Mouse (Mus musculus): Measurements from ENCODE around the gene Tgfb2. TPM values are rescaled to one million over a fixed set of nuclear protein-coding genes. Genes with fewer than 3 reads are reported as not detected.
A peak's percentile ranks its signal among the peaks of the same experiment; 100 is the strongest.

The Tgfb2 gene
- 2.2 and 6.0 TPM in 2 replicates for polyA plus RNA-seq (2012; rRNA removed)

DNA sequence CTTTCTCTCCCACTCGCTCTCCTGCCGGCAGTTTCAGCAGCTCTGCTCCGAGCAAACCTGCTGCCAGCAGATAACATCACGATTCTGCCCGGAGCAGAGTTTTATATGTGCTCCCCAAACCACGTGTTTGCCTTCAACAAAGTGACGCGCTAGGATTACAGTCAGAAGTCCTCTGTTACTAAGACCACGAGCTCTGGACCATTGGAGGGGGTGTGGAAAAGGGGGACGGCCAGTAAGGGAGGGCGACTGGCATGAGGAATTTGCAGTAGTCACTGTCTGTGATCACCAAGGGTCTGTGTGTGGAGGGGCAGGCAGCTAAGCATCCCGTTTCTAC is at the start of gene Tgfb2:
Gene Tgfb2, minus strand, starts transcription at position 75 of the 334 bp plus-strand sequence.
- no peak for TF ChIP-seq POLR2A (IDR thresholded peaks at IDR 0.05; ENCODE audit: borderline replicate concordance, extremely low read depth, insufficient read depth, insufficient read length, poor library complexity, severe bottlenecking)
- TF ChIP-seq CTCF (IDR thresholded peaks at IDR 0.05; ENCODE audit: borderline replicate concordance, extremely low read depth, insufficient read depth, insufficient read length) = no peak
- DNase-seq (ENCODE audit: low read depth) = peak; percentile 63

DNA sequence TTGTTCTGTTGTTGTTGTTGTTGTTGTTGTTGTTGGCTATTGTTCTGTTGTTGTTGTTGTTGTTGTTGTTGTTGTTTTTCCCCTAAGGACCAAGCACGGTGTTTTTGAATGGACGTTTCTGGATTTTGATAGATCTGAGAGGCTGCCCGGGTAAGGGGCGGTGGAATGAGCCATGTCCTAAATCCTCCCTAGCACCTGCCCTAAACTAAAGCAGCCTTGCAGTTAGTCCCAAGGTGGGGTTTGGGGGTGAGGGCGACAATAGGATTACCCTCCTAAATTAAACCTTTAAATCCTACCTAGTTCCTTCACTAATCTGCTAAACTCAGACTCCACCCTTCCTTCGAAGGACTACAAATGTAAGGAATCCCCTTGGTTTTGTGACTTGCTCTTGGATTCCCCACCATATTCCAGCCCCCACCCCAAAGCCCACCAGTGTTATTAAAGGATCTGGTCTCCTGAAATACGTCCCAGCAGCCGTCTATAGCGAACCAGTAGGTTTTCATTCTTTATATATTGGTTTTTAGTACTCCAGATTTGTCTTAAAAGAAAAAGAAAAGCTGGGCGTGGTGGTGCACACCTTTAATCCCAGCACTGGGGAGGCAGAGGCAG is 44.0 kb upstream of the Tgfb2 start:
- TF ChIP-seq POLR2A (IDR thresholded peaks at IDR 0.05; ENCODE audit: borderline replicate concordance, extremely low read depth, insufficient read depth, insufficient read length, poor library complexity, severe bottlenecking) (no peak), CTCF (IDR thresholded peaks at IDR 0.05; ENCODE audit: borderline replicate concordance, extremely low read depth, insufficient read depth, insufficient read length) (no peak)
- DNase-seq (ENCODE audit: low read depth) = no peak

DNA sequence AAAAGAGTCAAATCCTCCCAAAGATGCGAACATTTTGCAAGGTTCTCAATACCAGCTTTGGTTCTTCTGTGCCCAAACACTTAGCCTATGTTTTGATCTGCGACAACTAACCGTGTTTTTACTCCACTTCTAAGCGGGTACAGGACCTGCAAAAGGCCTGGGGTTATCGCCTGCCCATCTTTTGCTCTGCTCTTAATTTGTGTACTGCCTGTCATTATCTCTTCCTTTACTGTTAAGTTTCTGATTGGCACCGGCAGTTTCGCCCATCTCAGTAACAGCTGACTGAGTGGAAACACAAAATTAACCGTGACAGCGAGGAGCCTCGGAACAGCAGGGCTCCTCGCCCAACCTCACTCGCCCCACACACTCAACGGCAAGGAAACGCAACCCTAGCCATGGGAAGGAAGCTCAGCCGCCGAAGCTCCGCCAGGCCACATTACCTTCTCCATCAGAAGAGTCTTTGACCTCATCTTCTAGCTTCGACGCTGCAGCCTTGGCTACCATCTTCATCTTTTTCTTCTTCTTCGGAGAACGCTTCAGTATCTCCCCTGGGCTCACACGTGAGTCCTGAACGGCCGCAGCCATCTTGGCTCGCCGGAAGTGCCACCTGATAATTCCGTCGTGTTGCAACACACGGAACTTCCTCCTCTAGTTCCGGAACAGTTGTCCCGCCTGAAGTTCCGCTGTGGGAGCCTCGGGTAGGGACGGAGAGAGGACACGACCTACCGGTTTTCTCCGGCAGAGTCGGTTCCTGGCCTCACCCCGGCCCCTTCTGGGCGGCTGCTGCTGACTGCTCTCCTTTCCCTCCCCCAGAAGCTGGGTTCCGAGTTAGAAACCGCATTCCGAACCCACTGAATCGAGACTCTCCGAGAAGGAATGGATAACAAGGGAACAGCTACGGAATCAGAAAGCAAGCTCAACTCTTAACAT is 43.2 kb upstream of the Tgfb2 start, which contains the start of gene Rrp15:
Gene Rrp15, minus strand, starts transcription at position 635 of the 930 bp plus-strand sequence.
- TF ChIP-seq POLR2A (IDR thresholded peaks at IDR 0.05; ENCODE audit: borderline replicate concordance, extremely low read depth, insufficient read depth, insufficient read length, poor library complexity, severe bottlenecking) (peak; percentile 73; the same call in 1 of the 2 replicates), CTCF (IDR thresholded peaks at IDR 0.05; ENCODE audit: borderline replicate concordance, extremely low read depth, insufficient read depth, insufficient read length) (no peak)
- peak; percentile 97 for DNase-seq (ENCODE audit: low read depth)

DNA sequence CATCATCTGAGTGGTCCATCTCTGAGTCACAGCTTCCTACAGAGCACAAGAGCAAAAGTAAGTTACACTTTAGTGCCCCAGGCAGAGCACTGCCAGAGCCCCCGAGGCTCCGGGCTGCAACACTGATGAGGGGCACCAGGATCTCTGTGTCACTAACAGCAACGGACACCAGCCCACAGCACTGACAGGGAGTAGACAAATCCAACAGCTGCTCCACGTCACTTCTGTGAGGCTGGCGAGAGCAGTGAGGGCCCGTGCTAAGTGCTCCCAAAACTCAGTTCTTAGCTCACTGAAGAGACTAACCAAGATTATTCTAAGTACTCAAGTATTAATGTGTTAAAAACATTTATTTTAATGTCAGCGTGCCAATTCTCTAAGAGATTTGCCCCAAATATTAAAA is 34.0 kb upstream of the Tgfb2 start:
- DNase-seq (ENCODE audit: low read depth) = no peak
- no peak for TF ChIP-seq POLR2A (IDR thresholded peaks at IDR 0.05; ENCODE audit: borderline replicate concordance, extremely low read depth, insufficient read depth, insufficient read length, poor library complexity, severe bottlenecking)

DNA sequence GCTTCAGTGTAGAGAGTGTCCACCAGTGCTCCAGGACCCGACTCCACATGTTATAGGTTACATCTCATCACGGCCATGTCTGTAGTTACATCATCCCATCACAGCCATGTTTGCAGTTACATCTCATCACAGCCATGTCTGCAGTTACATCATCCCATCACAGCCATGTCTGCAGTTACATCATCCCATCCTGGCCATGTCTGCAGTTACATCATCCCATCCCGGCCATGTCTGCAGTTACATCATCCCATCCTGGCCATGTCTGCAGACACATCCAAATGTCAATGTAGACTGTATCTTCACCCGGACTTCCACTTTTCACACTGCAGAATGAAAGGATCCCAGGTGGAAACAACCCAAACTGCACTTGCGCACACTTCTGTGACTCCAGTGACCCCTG is 29.7 kb upstream of the Tgfb2 start:
- TF ChIP-seq POLR2A (IDR thresholded peaks at IDR 0.05; ENCODE audit: borderline replicate concordance, extremely low read depth, insufficient read depth, insufficient read length, poor library complexity, severe bottlenecking) = no peak
- no peak for DNase-seq (ENCODE audit: low read depth)

DNA sequence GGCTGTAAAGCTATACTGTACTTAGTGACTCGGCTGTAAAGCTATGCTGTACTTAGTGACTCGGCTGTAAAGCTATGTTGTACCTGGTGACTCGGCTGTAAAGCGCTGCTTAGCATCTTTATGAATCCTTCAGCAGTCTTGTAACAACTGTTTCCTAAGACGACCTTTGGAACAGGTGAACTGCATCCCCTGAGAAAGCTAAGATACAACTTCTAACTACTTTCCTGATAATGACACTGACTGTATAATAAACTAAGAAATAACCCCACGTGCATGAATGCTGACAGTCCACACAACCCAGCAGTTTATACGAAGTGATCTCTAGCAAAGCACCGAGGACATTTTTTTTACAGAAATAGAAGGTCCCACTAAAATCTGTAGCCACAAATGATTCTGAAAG is 27.3 kb upstream of the Tgfb2 start:
- TF ChIP-seq POLR2A (IDR thresholded peaks at IDR 0.05; ENCODE audit: borderline replicate concordance, extremely low read depth, insufficient read depth, insufficient read length, poor library complexity, severe bottlenecking) (no peak), CTCF (IDR thresholded peaks at IDR 0.05; ENCODE audit: borderline replicate concordance, extremely low read depth, insufficient read depth, insufficient read length) (no peak)
- DNase-seq (ENCODE audit: low read depth) = no peak

DNA sequence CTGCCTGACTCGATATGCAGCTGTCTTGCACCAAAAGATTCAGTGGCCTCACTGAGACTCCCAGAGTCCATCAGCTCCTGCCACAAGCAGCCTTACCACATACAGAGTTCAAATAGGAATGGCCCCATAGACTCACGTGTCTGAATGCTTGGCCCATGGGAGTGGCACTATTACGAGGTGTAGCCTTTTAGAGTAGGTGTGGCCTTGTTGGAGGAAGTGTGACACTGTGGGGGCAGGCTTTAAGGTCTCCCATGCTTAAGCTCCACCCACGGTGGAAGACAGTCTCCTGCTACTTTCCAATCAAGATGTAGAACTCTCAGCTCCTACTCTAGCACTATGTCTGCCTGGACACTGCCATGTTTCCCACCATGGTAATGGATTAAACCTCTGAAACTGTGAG is 23.0 kb upstream of the Tgfb2 start:
- TF ChIP-seq POLR2A (IDR thresholded peaks at IDR 0.05; ENCODE audit: borderline replicate concordance, extremely low read depth, insufficient read depth, insufficient read length, poor library complexity, severe bottlenecking) (no peak), CTCF (IDR thresholded peaks at IDR 0.05; ENCODE audit: borderline replicate concordance, extremely low read depth, insufficient read depth, insufficient read length) (no peak)
- no peak for DNase-seq (ENCODE audit: low read depth)

DNA sequence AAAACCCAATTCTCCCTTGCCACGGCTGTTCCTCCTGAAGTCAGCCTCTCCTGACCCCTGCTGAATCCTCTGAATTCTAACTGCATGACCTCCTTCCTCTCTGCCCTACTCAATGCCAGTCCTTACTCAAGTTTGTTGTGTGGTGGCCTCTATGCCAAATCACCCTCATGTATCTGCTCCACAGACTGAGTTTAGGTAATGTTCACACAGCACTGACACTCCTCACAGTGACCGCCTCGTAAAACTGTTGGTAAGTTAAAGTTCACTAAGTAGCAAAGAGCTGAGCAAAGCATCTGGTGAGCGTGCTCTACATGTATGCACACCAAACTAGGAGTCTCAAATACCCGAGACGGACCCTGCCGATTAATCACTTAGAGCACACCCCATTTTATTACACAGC is 20.3 kb upstream of the Tgfb2 start:
- no peak for DNase-seq (ENCODE audit: low read depth)
- no peak for TF ChIP-seq CTCF (IDR thresholded peaks at IDR 0.05; ENCODE audit: borderline replicate concordance, extremely low read depth, insufficient read depth, insufficient read length)
- TF ChIP-seq POLR2A (IDR thresholded peaks at IDR 0.05; ENCODE audit: borderline replicate concordance, extremely low read depth, insufficient read depth, insufficient read length, poor library complexity, severe bottlenecking) = no peak

DNA sequence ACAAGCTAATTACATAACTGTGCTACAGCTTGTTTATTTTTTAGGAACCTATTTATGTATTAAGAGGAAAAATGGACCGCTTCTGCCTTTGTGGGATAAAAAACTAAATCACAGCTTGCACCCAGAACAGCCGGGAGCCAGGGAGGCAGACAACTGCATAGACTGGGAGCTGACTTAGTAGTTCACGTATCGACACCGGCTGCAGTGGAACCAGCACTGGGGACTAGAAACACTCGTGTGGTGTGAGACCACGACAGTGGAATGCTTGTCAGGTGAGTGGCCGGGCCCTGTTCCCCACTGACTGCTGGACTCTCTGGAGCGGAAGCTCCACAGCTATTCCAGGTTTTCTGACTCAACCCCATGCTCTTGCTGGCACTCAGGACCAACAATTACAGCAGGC is 16.5 kb upstream of the Tgfb2 start:
- TF ChIP-seq POLR2A (IDR thresholded peaks at IDR 0.05; ENCODE audit: borderline replicate concordance, extremely low read depth, insufficient read depth, insufficient read length, poor library complexity, severe bottlenecking) (no peak), CTCF (IDR thresholded peaks at IDR 0.05; ENCODE audit: borderline replicate concordance, extremely low read depth, insufficient read depth, insufficient read length) (no peak)
- DNase-seq (ENCODE audit: low read depth) = no peak

DNA sequence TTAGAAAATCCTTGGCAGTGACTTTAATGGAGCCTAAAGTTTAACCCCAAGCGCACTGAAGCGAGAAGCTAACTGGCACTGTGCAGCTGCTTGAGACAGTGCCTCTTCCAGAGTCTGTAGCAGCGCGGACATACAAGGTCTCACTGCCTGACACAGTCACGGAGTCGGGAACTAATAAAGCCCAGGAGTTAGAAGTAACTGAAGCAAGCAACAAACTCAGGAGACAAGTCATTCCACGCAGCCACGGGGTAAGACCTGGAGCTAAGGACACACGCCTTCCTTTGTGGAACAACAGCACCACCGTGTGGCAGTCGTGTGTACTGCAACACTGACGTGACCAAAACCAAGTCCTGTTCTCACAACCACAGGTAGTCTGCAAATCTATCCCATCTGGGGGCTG is 16.1 kb upstream of the Tgfb2 start:
- TF ChIP-seq POLR2A (IDR thresholded peaks at IDR 0.05; ENCODE audit: borderline replicate concordance, extremely low read depth, insufficient read depth, insufficient read length, poor library complexity, severe bottlenecking) = no peak
- TF ChIP-seq CTCF (IDR thresholded peaks at IDR 0.05; ENCODE audit: borderline replicate concordance, extremely low read depth, insufficient read depth, insufficient read length) = peak; percentile 99

DNA sequence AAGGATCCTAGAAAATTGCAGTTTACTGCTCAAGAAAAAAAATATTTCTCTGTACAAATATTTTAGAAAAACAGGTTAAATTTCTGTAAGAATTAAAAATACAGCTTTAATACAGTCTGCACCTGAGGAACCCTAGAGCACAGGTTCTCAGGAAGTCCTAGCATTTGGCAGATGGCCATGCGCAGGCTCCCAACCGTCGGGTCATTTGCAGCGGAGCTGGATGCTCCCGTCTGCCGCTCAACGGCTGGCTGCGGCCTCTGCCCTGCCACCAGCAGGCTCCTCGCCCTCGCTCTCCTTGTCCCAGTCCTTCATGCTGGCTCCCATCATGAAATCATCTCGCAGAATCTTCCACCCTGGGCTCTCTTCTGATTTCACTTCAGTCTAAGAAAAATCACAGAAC is 15.4 kb upstream of the Tgfb2 start:
- DNase-seq (ENCODE audit: low read depth) = no peak
- no peak for TF ChIP-seq POLR2A (IDR thresholded peaks at IDR 0.05; ENCODE audit: borderline replicate concordance, extremely low read depth, insufficient read depth, insufficient read length, poor library complexity, severe bottlenecking)
- no peak for TF ChIP-seq CTCF (IDR thresholded peaks at IDR 0.05; ENCODE audit: borderline replicate concordance, extremely low read depth, insufficient read depth, insufficient read length)

More for the DNA sequence above, 16.1 kb upstream of the Tgfb2 start:
- DNase-seq (ENCODE audit: low read depth) = peak; percentile 90

DNA sequence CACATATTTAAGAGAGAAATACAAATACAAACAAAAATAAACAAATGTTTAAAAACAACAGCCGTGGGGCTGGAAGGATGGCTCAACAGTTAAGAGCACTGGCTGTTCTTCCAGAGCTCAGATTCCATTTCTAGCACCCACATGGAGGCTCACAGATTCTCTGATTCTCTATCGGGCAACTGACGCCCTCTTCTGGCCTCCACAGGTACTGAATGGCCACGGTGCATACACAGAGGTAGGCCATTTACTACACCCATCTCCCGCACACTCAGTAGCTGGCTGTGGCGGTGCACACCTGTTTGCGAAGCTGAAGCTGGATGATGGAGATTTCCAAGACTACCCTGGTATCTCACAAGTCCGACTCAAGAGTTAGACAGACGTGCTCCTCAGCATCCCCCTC is 13.9 kb upstream of the Tgfb2 start:
- TF ChIP-seq POLR2A (IDR thresholded peaks at IDR 0.05; ENCODE audit: borderline replicate concordance, extremely low read depth, insufficient read depth, insufficient read length, poor library complexity, severe bottlenecking) (no peak), CTCF (IDR thresholded peaks at IDR 0.05; ENCODE audit: borderline replicate concordance, extremely low read depth, insufficient read depth, insufficient read length) (peak; percentile 39; the same call in 1 of the 2 replicates)
- no peak for DNase-seq (ENCODE audit: low read depth)
